Mouse (Mus musculus) T-cell, adult 2 months (primary cell): ENCODE data around the gene Gm28372.
"Not testable (repeated sequence)": the region's sequence is repeated elsewhere in the genome, so short reads cannot be mapped to it uniquely, and the experiment has no call there.

Experiments used
- DNase-seq: peaks from one replicate; pipeline ENCODE4 v3.0.0; 2022; ENCODE audit warnings: low spot score

Gene Gm28372

GRCm38 (mm10) chr2:130404939-130405338 lies at the start of gene Gm28372, which contains the start of gene 1700020A23Rik:
Gene Gm28372 (plus strand): TSS chr2:130405239.
Gene 1700020A23Rik (plus strand): TSS chr2:130405259.
- no peak for DNase-seq

- DNase-seq: no peak
Measured at GRCm38 (mm10) chr2:130357551-130357950, 47.5 kb upstream of the Gm28372 start.

- no peak for DNase-seq
Measured at GRCm38 (mm10) chr2:130358852-130359251, 46.2 kb upstream of the Gm28372 start.

GRCm38 (mm10) chr2:130362511-130363026 lies 42.5 kb upstream of the Gm28372 start:
- DNase-seq: no peak

GRCm38 (mm10) chr2:130365211-130366094 lies 39.6 kb upstream of the Gm28372 start:
- no peak for DNase-seq

- no peak for DNase-seq
Measured at GRCm38 (mm10) chr2:130367386-130367785, 37.7 kb upstream of the Gm28372 start.

- DNase-seq: not testable (repeated sequence)
Measured at GRCm38 (mm10) chr2:130373026-130373425, 32.0 kb upstream of the Gm28372 start.

GRCm38 (mm10) chr2:130374951-130375350 lies 30.1 kb upstream of the Gm28372 start:
- DNase-seq: no peak

- no peak for DNase-seq
Measured at GRCm38 (mm10) chr2:130383205-130383604, 21.8 kb upstream of the Gm28372 start.

- no peak for DNase-seq
Measured at GRCm38 (mm10) chr2:130383895-130384294, 21.1 kb upstream of the Gm28372 start.

GRCm38 (mm10) chr2:130386212-130386611 lies 18.8 kb upstream of the Gm28372 start:
- DNase-seq: no peak

GRCm38 (mm10) chr2:130388796-130389195 lies 16.2 kb upstream of the Gm28372 start:
- DNase-seq: no peak

GRCm38 (mm10) chr2:130390993-130391625 lies 13.9 kb upstream of the Gm28372 start:
- DNase-seq: no peak

- no peak for DNase-seq
Measured at GRCm38 (mm10) chr2:130392836-130393235, 12.2 kb upstream of the Gm28372 start.

- DNase-seq: no peak
Measured at GRCm38 (mm10) chr2:130395696-130396095, 9.3 kb upstream of the Gm28372 start.

- no peak for DNase-seq
Measured at GRCm38 (mm10) chr2:130397186-130397985, 7.7 kb upstream of the Gm28372 start, which contains the start of gene Cpxm1. Gene Cpxm1 (minus strand): TSS chr2:130397574.

GRCm38 (mm10) chr2:130398091-130398490 lies 6.9 kb upstream of the Gm28372 start:
- DNase-seq: no peak

GRCm38 (mm10) chr2:130400046-130400445 lies 5.0 kb upstream of the Gm28372 start:
- no peak for DNase-seq

- no peak for DNase-seq
Measured at GRCm38 (mm10) chr2:130401891-130402290, 3.1 kb upstream of the Gm28372 start.

- no peak for DNase-seq
Measured at GRCm38 (mm10) chr2:130406178-130406577, 1.1 kb downstream of the Gm28372 start, which contains the start of gene Tmem239. Gene Tmem239 (plus strand): TSS chr2:130406478.

- DNase-seq: no peak
Measured at GRCm38 (mm10) chr2:130408194-130408593, 3.2 kb downstream of the Gm28372 start.
